Mouse (Mus musculus) T-cell, adult 2 months (primary cell): ENCODE results near the gene Pdrg1.

Experiments
- DNase-seq: peaks from one replicate; pipeline ENCODE4 v3.0.0; 2022; ENCODE audit warnings: low spot score

The Pdrg1 gene

DNA sequence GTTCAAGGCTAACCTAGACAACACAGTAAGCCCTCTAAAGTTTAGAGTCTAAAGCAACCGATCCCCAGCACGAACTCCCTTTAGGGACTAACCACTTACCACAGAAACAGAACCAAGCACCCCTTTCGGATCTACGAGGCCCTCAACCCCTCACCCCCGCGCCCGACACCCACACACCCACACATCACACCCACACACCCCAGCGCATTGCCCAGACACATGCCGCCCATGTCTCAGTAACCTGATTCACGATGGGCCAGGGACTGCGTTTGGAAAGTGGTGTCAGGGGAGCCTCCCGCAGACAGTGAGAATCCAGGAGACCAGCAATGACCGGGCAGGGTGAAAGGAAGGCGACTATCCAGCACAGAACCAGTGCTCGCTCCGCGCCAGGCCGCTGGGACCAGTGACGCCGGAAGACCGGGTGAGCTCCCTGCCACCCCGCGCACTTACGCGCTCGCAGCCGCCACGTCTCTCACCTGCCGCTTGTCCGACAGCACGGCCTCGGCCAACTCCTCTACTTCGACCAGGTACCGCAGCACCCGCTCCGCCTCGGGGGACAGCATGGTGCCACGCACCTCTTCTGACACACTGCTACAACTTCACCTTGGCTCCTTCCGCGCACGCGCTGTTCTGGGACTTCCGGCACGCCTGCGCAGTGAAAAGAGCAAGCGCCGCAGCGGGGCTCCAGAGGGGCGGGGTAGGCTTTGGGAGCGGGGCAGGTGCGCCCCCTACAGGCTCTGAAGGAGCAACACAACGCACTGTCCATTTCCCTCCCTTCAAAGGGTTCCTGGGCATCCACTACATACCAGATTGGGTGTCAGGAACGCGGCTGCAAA, at the start of gene Pdrg1:
Gene Pdrg1, minus strand, starts transcription at position 670 of the 836 bp plus-strand sequence.
- peak; percentile 95 for DNase-seq

DNA sequence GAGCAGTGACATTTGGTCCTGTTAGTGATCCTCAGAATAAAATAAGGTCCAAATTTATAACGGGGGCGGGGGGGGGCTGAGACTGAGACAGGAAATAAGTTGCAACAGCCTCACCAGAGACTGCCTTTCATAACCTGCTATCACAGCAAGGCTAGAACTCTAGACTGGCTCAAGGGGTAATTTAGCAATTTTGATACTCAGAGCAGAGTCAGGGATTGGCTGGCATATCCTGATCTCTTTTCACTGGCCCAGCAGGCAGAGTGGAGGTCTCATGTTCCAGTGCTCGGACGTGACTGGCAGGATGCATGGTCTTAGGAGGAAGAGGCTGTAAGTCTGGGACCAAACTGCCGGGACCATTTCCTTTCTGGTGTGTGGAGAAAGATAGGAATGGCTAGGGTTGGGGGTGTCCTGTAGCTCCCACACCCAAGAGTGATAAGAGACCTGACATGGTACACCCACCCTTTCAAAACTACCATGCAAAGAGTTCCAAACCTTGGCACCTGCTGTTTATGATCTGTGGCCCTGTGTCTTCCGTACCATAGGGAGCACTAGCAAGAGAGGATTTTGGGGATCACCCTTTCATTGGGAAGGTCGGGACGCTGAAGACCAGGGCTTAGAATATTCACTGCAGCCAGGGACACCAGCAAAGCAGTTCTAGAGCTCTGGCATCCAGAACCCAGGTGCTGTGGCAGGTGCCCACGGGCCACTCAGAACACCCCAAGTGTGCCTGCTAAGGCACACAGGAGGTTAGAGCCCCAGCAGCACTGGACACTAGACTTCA, 49.2 kb upstream of the Pdrg1 start:
- no peak for DNase-seq

DNA sequence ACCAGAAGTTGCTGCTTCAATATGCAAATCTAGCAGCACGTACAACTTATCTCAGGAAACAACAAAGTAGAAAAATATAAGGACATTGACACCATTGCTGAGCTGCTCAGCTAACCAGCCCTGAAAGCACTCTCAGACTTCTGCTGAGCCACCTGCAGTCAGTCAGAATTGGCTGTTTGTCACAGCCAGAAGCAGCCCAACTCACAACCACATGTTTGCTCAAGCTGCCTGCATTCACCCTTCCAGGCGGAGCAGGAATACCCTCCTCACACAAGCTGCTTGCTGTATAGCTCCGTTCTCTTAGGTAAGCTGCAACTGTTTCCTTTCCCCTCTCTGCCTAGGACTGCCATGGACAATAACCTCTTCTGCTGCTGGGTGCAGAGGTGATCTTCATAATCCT, 48.2 kb upstream of the Pdrg1 start:
- DNase-seq, result no peak

- no peak for DNase-seq
Observed at GRCm38 (mm10) chr2:153060216-153060615, 45.0 kb upstream of the Pdrg1 start.

GRCm38 (mm10) chr2:153058365-153058764, 43.1 kb upstream of the Pdrg1 start:
- no peak for DNase-seq

DNA sequence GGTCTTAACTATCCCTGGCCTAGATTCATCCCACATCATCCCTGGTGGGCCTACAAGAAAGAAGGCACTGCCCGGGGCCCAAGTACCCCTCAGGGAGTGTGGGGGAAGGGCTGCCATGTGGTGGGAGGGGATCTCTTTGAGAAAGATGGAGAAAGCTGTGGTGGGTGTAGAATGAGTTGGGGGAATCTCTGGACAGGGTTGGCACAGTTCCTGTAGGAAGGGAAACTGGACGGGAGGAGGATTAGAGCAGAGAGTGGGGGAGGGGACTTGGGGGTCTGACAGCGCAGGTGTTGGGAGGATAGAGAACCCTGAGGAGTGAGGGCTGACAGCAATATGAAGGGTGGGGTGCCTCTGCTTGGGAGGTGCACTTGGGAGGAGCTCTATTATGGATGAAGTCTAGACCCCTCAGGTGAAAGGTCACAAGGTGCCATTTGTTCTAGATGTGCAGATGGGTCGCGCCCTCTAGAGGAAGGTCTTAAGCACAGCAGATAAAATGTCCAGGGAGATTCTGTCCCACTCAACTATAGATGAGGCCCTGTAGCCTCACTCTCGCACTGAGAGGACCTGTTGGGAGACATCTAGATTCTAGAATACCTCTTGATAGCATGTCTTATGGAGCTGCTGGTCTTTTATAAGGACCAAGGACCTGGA, 40.2 kb upstream of the Pdrg1 start:
- DNase-seq, result no peak

GRCm38 (mm10) chr2:153053896-153054295, 38.7 kb upstream of the Pdrg1 start:
- DNase-seq, result no peak

GRCm38 (mm10) chr2:153052700-153053351, 37.6 kb upstream of the Pdrg1 start:
- no peak for DNase-seq

- no peak for DNase-seq
Observed at GRCm38 (mm10) chr2:153051537-153051936, 36.3 kb upstream of the Pdrg1 start.

- no peak for DNase-seq
Observed at GRCm38 (mm10) chr2:153051095-153051494, 35.9 kb upstream of the Pdrg1 start.

GRCm38 (mm10) chr2:153049997-153050358, 34.8 kb upstream of the Pdrg1 start:
- no peak for DNase-seq

DNA sequence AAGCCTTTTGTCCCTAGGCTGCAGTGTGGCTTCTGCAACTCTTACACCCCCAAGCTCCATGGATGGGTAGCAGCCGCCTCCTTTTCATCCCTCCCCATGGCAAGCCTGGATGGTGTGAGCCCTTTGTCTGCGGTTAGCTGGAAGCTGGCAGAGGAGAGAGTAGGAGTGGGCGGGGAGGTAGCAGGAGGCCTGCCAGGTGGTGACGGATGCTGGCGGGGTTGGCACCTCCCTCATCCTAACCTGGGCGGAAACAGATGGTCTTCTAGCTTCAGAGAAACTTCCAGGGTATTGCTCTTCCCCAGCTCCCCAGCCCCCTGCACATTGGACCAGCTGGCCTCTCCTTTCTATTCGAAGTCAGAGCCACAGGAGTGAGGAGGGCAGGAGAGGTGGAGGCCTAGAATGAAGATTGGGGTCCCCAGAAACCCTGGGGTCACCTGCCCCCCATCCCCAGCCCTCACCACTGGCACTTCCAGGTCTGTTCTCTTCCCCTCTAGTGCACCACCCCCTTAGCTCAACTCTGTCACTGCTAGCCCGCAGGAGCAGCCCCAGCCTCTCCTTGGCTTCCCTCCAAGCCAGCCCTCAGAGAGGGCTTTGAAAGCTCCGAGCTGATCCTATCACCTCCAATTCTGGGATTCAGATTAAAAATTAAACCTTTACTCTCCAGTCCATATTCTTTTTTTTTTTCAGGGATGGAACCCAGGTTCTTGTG, 34.2 kb upstream of the Pdrg1 start:
- DNase-seq, result no peak

DNA sequence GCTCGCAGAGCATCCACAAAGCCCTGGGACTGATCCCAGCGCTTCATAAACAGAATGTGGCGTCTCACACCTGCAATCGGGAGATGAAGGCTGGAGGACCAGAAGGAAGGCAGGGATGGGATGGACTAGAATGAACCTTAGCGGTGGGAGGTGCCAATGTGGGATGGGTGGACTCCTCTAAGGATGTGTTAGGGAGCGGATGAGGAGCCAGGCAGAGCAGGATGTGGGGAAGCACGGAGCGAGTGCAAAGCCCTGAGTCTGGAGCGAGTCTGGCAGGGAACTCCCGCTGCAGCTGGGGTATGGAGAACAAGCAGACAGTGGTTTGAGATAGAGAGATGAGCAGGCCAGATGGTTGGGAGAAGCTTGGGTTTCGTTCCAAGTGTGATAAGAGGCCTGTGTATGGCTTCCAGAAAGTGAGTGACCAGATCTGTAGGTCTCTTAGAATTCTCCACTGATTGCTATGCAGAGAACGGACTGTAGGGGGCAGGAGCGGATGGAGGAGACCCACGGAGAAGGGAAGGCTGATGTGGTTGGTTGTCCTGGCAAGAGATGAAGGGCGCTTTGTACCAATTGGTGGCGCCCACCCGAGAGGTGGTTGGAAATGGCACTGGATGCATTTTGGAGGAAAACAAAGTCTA, 32.7 kb upstream of the Pdrg1 start:
- DNase-seq, result peak; percentile 8

DNA sequence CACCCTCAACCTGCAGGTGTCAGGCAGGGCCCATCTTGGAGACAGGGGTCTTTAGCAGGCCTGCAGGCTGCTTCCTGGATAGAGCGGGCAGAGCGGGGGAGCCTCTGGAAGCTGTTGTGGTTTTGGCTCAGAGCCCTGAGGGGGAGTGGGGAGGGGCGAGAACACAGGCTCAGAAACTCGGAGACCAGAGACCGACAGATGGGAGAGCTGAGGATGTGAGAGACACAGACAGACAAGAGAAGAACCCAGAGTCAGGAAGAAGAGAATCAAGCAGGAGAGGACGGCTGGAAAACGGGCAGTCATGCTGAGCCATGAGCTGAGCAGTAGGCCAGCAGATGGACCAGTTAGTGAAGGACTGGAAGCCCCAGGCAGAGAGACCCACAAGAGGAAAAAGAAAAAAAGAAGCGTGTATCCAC, 30.7 kb upstream of the Pdrg1 start:
- peak; percentile 16 for DNase-seq

- DNase-seq, result no peak
Observed at GRCm38 (mm10) chr2:153043886-153044285, 28.7 kb upstream of the Pdrg1 start.

DNA sequence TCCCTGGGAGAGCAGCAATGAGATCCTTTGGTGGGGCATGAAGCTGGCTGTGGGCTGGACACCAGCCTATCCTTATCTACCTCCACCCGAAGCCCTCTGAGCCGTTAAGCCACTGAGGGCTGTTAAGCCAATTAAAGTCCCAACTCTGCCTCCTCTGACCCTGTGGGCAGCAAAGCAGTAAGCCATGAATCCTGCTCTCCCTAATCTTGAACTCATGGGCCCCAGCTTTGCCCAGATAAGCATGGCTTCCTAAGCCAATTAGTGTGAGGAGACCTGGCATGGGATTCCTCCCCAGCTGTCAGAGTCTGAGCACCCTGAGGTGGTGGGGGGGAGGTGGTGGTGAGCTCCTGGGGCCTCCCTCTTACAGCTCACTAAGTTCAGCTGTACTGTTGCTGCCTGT, 21.5 kb upstream of the Pdrg1 start:
- no peak for DNase-seq

GRCm38 (mm10) chr2:153033545-153034230, 18.5 kb upstream of the Pdrg1 start:
- no peak for DNase-seq

- DNase-seq, result no peak
Observed at GRCm38 (mm10) chr2:153032973-153033372, 17.7 kb upstream of the Pdrg1 start.

DNA sequence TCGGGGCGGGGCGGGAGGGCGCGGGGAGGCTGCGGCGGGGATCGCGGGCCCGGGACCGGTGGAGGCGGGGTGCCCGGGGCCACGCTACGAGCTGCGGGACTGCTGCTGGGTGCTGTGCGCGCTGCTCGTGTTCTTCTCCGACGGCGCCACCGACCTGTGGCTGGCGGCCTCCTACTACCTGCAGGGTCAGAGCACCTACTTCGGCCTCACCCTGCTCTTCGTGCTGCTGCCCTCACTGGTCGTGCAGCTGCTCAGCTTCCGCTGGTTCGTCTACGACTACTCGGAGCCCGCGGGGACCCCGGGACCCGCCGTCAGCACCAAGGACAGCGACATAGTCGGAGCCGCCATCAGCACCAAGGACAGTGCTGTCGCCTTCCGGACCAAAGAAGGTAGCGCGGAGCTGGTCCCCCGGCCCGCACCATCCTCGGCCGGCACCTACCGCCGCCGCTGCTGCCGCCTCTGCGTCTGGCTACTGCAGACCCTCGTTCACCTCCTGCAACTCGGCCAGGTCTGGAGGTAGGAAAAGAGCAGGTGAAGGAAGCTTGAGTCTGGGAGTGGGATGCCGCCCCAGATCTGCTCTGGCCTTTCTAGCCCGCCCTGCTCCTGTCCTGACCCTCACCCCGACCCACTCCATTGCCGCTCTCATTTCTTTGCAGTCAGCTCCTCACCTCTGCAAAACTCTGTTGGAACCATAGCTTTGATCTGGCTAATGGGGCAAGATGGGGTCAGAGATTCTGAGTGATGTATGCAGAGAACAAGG, 17.0 kb upstream of the Pdrg1 start:
- DNase-seq, result peak; percentile 60
